Mouse (Mus musculus): ENCODE measurements around the gene Fancg. TPM values are rescaled to one million over a fixed set of nuclear protein-coding genes. Genes with fewer than 3 reads are reported as not detected.

The Fancg gene
- polyA plus RNA-seq, 1 experiment from 2014 or later, result 22.0 TPM

- Histone ChIP-seq H3K4me3 (ENCODE audit: low read depth, low read length) (no peak overlapping the region), H3K27ac (ENCODE audit: low read depth, low read length) (no peak overlapping the region), H3K36me3 (ENCODE audit: control insufficient read depth, insufficient read depth, low read length) (no peaks in the 10 kb centered on the region), H3K4me1 (replicated peaks; ENCODE audit: control insufficient read depth, insufficient read depth, low read length) (no peaks in the 10 kb centered on the region), H3K9ac (ENCODE audit: low read depth, low read length) (no peak overlapping the region), H3K27me3 (ENCODE audit: control insufficient read depth, insufficient read depth, low read length) (no peaks in the 10 kb centered on the region), H3K4me2 (replicated peaks; ENCODE audit: low read depth, low read length) (no peak overlapping the region), H3K9me3 (ENCODE audit: control insufficient read depth, low read length) (no peaks in the 10 kb centered on the region)
- WGBS, result 17% methylated on average over 12 of the region's 12 CpGs
- DNase-seq (ENCODE audit: low spot score), result peak; percentile 81
- peak; percentile 38; the same call in 1 of the 2 replicates for ATAC-seq (ENCODE audit: low FRiP score)
Measured at GRCm38 (mm10) chr4:42965039-42965719, 45.1 kb downstream of the Fancg start.

GRCm38 (mm10) chr4:42963480-42963879, 46.8 kb downstream of the Fancg start:
- DNase-seq (ENCODE audit: low spot score) (no peak), ATAC-seq (ENCODE audit: low FRiP score) (no peak)
- Histone ChIP-seq H3K9ac (ENCODE audit: low read depth, low read length) (no peak overlapping the region), H3K4me3 (ENCODE audit: low read depth, low read length) (no peak overlapping the region), H3K27ac (ENCODE audit: low read depth, low read length) (no peak overlapping the region), H3K9me3 (ENCODE audit: control insufficient read depth, low read length) (no peaks in the 10 kb centered on the region), H3K4me1 (replicated peaks; ENCODE audit: control insufficient read depth, insufficient read depth, low read length) (no peaks in the 10 kb centered on the region), H3K36me3 (ENCODE audit: control insufficient read depth, insufficient read depth, low read length) (no peaks in the 10 kb centered on the region), H3K4me2 (replicated peaks; ENCODE audit: low read depth, low read length) (no peak overlapping the region), H3K27me3 (ENCODE audit: control insufficient read depth, insufficient read depth, low read length) (no peaks in the 10 kb centered on the region)
- WGBS, result 96% methylated on average over 2 of the region's 2 CpGs

GRCm38 (mm10) chr4:42961592-42961991, 48.7 kb downstream of the Fancg start:
- no peaks in the 10 kb centered on the region for H3K27me3 ChIP-seq (ENCODE audit: control insufficient read depth, insufficient read depth, low read length)
- no peak overlapping the region for H3K4me3 ChIP-seq (ENCODE audit: low read depth, low read length)
- no peak overlapping the region for H3K4me2 ChIP-seq (replicated peaks; ENCODE audit: low read depth, low read length)
- H3K27ac ChIP-seq (ENCODE audit: low read depth, low read length), result no peak overlapping the region
- H3K36me3 ChIP-seq (ENCODE audit: control insufficient read depth, insufficient read depth, low read length), result peaks cover 4% of the 10 kb centered on the region; the same call in 1 of the 2 replicates
- no peaks in the 10 kb centered on the region for H3K4me1 ChIP-seq (replicated peaks; ENCODE audit: control insufficient read depth, insufficient read depth, low read length)
- WGBS, result 35% methylated on average over 4 of the region's 4 CpGs
- H3K9me3 ChIP-seq (ENCODE audit: control insufficient read depth, low read length), result no peaks in the 10 kb centered on the region
- DNase-seq (ENCODE audit: low spot score) (peak; percentile 73), ATAC-seq (ENCODE audit: low FRiP score) (no peak)
- no peak overlapping the region for H3K9ac ChIP-seq (ENCODE audit: low read depth, low read length)

- ATAC-seq (ENCODE audit: low FRiP score), result no peak; the same call in 1 of the 2 replicates
- Histone ChIP-seq H3K36me3 (ENCODE audit: control insufficient read depth, insufficient read depth, low read length) (peaks cover 5% of the 10 kb centered on the region; the same call in 1 of the 2 replicates), H3K4me2 (replicated peaks; ENCODE audit: low read depth, low read length) (no peak overlapping the region), H3K9ac (ENCODE audit: low read depth, low read length) (no peak overlapping the region), H3K27ac (ENCODE audit: low read depth, low read length) (no peak overlapping the region), H3K4me1 (replicated peaks; ENCODE audit: control insufficient read depth, insufficient read depth, low read length) (peaks cover 4% of the 10 kb centered on the region; the same call in 1 of the 2 replicates), H3K9me3 (ENCODE audit: control insufficient read depth, low read length) (no peaks in the 10 kb centered on the region), H3K27me3 (ENCODE audit: control insufficient read depth, insufficient read depth, low read length) (no peaks in the 10 kb centered on the region), H3K4me3 (ENCODE audit: low read depth, low read length) (no peak overlapping the region)
- no peak for DNase-seq (ENCODE audit: low spot score)
- WGBS, result 82% methylated on average over 4 of the region's 4 CpGs
Measured at GRCm38 (mm10) chr4:42959382-42959781, 50.9 kb downstream of the Fancg start.

GRCm38 (mm10) chr4:42958942-42959341, 51.4 kb downstream of the Fancg start:
- H3K27me3 ChIP-seq (ENCODE audit: control insufficient read depth, insufficient read depth, low read length), result no peaks in the 10 kb centered on the region
- no peak overlapping the region for H3K27ac ChIP-seq (ENCODE audit: low read depth, low read length)
- WGBS, result 80% methylated on average over 8 of the region's 8 CpGs
- H3K9ac ChIP-seq (ENCODE audit: low read depth, low read length), result no peak overlapping the region
- H3K4me3 ChIP-seq (ENCODE audit: low read depth, low read length), result no peak overlapping the region
- peaks cover 5% of the 10 kb centered on the region; the same call in 1 of the 2 replicates for H3K36me3 ChIP-seq (ENCODE audit: control insufficient read depth, insufficient read depth, low read length)
- no peak for ATAC-seq (ENCODE audit: low FRiP score)
- DNase-seq (ENCODE audit: low spot score), result no peak
- peaks cover 4% of the 10 kb centered on the region; the same call in 1 of the 2 replicates for H3K4me1 ChIP-seq (replicated peaks; ENCODE audit: control insufficient read depth, insufficient read depth, low read length)
- H3K4me2 ChIP-seq (replicated peaks; ENCODE audit: low read depth, low read length), result no peak overlapping the region
- no peaks in the 10 kb centered on the region for H3K9me3 ChIP-seq (ENCODE audit: control insufficient read depth, low read length)

GRCm38 (mm10) chr4:42957979-42958378, 52.3 kb downstream of the Fancg start:
- Histone ChIP-seq H3K9me3 (ENCODE audit: control insufficient read depth, low read length) (no peaks in the 10 kb centered on the region), H3K4me2 (replicated peaks; ENCODE audit: low read depth, low read length) (no peak overlapping the region), H3K9ac (ENCODE audit: low read depth, low read length) (no peak overlapping the region), H3K4me3 (ENCODE audit: low read depth, low read length) (no peak overlapping the region), H3K27ac (ENCODE audit: low read depth, low read length) (no peak overlapping the region), H3K4me1 (replicated peaks; ENCODE audit: control insufficient read depth, insufficient read depth, low read length) (peaks cover 9% of the 10 kb centered on the region; the same call in 1 of the 2 replicates), H3K36me3 (ENCODE audit: control insufficient read depth, insufficient read depth, low read length) (peaks cover 5% of the 10 kb centered on the region; the same call in 1 of the 2 replicates), H3K27me3 (ENCODE audit: control insufficient read depth, insufficient read depth, low read length) (no peaks in the 10 kb centered on the region)
- DNase-seq (ENCODE audit: low spot score) (no peak), ATAC-seq (ENCODE audit: low FRiP score) (no peak)
- 90% methylated on average over 8 of the region's 8 CpGs for WGBS

- 87% methylated on average over 11 of the region's 11 CpGs for WGBS
- Histone ChIP-seq H3K9ac (ENCODE audit: low read depth, low read length) (no peak overlapping the region), H3K36me3 (ENCODE audit: control insufficient read depth, insufficient read depth, low read length) (peaks cover 5% of the 10 kb centered on the region; the same call in 1 of the 2 replicates), H3K27me3 (ENCODE audit: control insufficient read depth, insufficient read depth, low read length) (no peaks in the 10 kb centered on the region), H3K27ac (ENCODE audit: low read depth, low read length) (no peak overlapping the region), H3K9me3 (ENCODE audit: control insufficient read depth, low read length) (no peaks in the 10 kb centered on the region), H3K4me2 (replicated peaks; ENCODE audit: low read depth, low read length) (no peak overlapping the region), H3K4me3 (ENCODE audit: low read depth, low read length) (no peak overlapping the region), H3K4me1 (replicated peaks; ENCODE audit: control insufficient read depth, insufficient read depth, low read length) (peaks cover 11% of the 10 kb centered on the region; the same call in 1 of the 2 replicates)
- DNase-seq (ENCODE audit: low spot score), result no peak
- no peak for ATAC-seq (ENCODE audit: low FRiP score)
Measured at GRCm38 (mm10) chr4:42957306-42957705, 53.0 kb downstream of the Fancg start.

- Histone ChIP-seq H3K27ac (ENCODE audit: low read depth, low read length) (no peak overlapping the region), H3K9me3 (ENCODE audit: control insufficient read depth, low read length) (no peaks in the 10 kb centered on the region), H3K4me1 (replicated peaks; ENCODE audit: control insufficient read depth, insufficient read depth, low read length) (peaks cover 13% of the 10 kb centered on the region), H3K4me2 (replicated peaks; ENCODE audit: low read depth, low read length) (no peak overlapping the region), H3K27me3 (ENCODE audit: control insufficient read depth, insufficient read depth, low read length) (no peaks in the 10 kb centered on the region), H3K4me3 (ENCODE audit: low read depth, low read length) (no peak overlapping the region), H3K36me3 (ENCODE audit: control insufficient read depth, insufficient read depth, low read length) (peaks cover 5% of the 10 kb centered on the region; the same call in 1 of the 2 replicates), H3K9ac (ENCODE audit: low read depth, low read length) (no peak overlapping the region)
- DNase-seq (ENCODE audit: low spot score), result no peak
- no peak for ATAC-seq (ENCODE audit: low FRiP score)
- WGBS, result 95% methylated on average over 17 of the region's 17 CpGs
Measured at GRCm38 (mm10) chr4:42956581-42956980, 53.7 kb downstream of the Fancg start.

GRCm38 (mm10) chr4:42955200-42955599, 55.1 kb downstream of the Fancg start:
- H3K9me3 ChIP-seq (ENCODE audit: control insufficient read depth, low read length), result no peaks in the 10 kb centered on the region
- H3K4me2 ChIP-seq (replicated peaks; ENCODE audit: low read depth, low read length), result no peak overlapping the region
- H3K27ac ChIP-seq (ENCODE audit: low read depth, low read length), result no peak overlapping the region
- peaks cover 5% of the 10 kb centered on the region; the same call in 1 of the 2 replicates for H3K36me3 ChIP-seq (ENCODE audit: control insufficient read depth, insufficient read depth, low read length)
- DNase-seq (ENCODE audit: low spot score), result no peak
- H3K27me3 ChIP-seq (ENCODE audit: control insufficient read depth, insufficient read depth, low read length), result no peaks in the 10 kb centered on the region
- ATAC-seq (ENCODE audit: low FRiP score), result no peak
- no peak overlapping the region for H3K4me3 ChIP-seq (ENCODE audit: low read depth, low read length)
- H3K9ac ChIP-seq (ENCODE audit: low read depth, low read length), result no peak overlapping the region
- WGBS, result 95% methylated on average over 3 of the region's 3 CpGs
- peaks cover 15% of the 10 kb centered on the region for H3K4me1 ChIP-seq (replicated peaks; ENCODE audit: control insufficient read depth, insufficient read depth, low read length)

Data from hindbrain, embryonic 11.5 days (tissue).